In genomic region chr9:90884467-90884866, GRCm38 (mm10) we compare ENCODE assay signal across 31 mouse cellular contexts.
"Had no signal": no experiment of that assay in that cellular context is flagged by ENCODE, and none has a peak within 500 bp of the region (broad histone marks: within the 10 kb centered on the region; RNA-seq: fewer than 3 reads in every experiment).

No protein-coding gene starts in this region.

- H3K9ac ChIP-seq: limb, embryonic 12.5 days; limb, embryonic 13.5 days; limb, embryonic 15.5 days; liver, embryonic 13.5 days; liver, embryonic 14.5 days; liver, embryonic 15.5 days; liver, postnatal 0 days; lung, embryonic 14.5 days; lung, embryonic 15.5 days; midbrain, embryonic 12.5 days; midbrain, embryonic 13.5 days; midbrain, embryonic 15.5 days; neural tube, embryonic 12.5 days had no signal

- H3K36me3 ChIP-seq: limb, embryonic 10.5 days; limb, embryonic 12.5 days; limb, embryonic 13.5 days; limb, embryonic 15.5 days; liver, embryonic 13.5 days; liver, embryonic 15.5 days; lung, embryonic 15.5 days; midbrain, embryonic 10.5 days; midbrain, embryonic 12.5 days; midbrain, embryonic 13.5 days; midbrain, embryonic 15.5 days; neural tube, embryonic 12.5 days had no signal

- DNase-seq: left cerebral cortex, postnatal 4 days; liver; liver, embryonic 13.5 days; liver, postnatal 0 days; lung, adult 18-20 months; lung, adult 2 months; lung, embryonic 14.5 days; lung, postnatal 10 days; lung, postnatal 14 days; lung, postnatal 36 days; lung, postnatal 4 days; midbrain, embryonic 14.5 days had no signal

- H3K4me1 ChIP-seq: limb, embryonic 10.5 days; limb, embryonic 12.5 days; limb, embryonic 13.5 days; limb, embryonic 15.5 days; liver, embryonic 13.5 days; liver, embryonic 15.5 days; lung, embryonic 15.5 days; megakaryocyte, embryonic 14.5 days; midbrain, embryonic 10.5 days; midbrain, embryonic 12.5 days; midbrain, embryonic 13.5 days; midbrain, embryonic 15.5 days; neural tube, embryonic 12.5 days had no signal

- H3K4me3 ChIP-seq: limb, embryonic 10.5 days; limb, embryonic 12.5 days; limb, embryonic 13.5 days; limb, embryonic 15.5 days; liver, embryonic 13.5 days; liver, embryonic 15.5 days; lung, embryonic 15.5 days; megakaryocyte, embryonic 14.5 days; midbrain, embryonic 10.5 days; midbrain, embryonic 12.5 days; midbrain, embryonic 13.5 days; midbrain, embryonic 15.5 days; myocyte; neural tube, embryonic 12.5 days had no signal

- H3K9me3 ChIP-seq: limb, embryonic 10.5 days; limb, embryonic 12.5 days; limb, embryonic 13.5 days; limb, embryonic 15.5 days; liver, embryonic 13.5 days; liver, embryonic 15.5 days; lung, embryonic 15.5 days; midbrain, embryonic 10.5 days; midbrain, embryonic 12.5 days; midbrain, embryonic 13.5 days; midbrain, embryonic 15.5 days; neural tube, embryonic 12.5 days had no signal

- H3K27ac ChIP-seq: limb, embryonic 10.5 days; limb, embryonic 12.5 days; limb, embryonic 13.5 days; limb, embryonic 15.5 days; liver, embryonic 13.5 days; liver, embryonic 14.5 days; liver, embryonic 15.5 days; lung, embryonic 15.5 days; macrophage; midbrain, embryonic 10.5 days; midbrain, embryonic 12.5 days; midbrain, embryonic 13.5 days; midbrain, embryonic 15.5 days; neural tube, embryonic 12.5 days had no signal

- H3K27me3 ChIP-seq: limb, embryonic 12.5 days; limb, embryonic 13.5 days; limb, embryonic 15.5 days; liver, embryonic 13.5 days; liver, embryonic 15.5 days; lung, embryonic 15.5 days; megakaryocyte, embryonic 14.5 days; midbrain, embryonic 12.5 days; midbrain, embryonic 13.5 days; midbrain, embryonic 15.5 days; neural tube, embryonic 12.5 days had no signal

- ATAC-seq: liver, postnatal 0 days; lung, postnatal 0 days; midbrain, embryonic 13.5 days; midbrain, embryonic 15.5 days; midbrain, embryonic 16.5 days had no signal

- H3K4me2 ChIP-seq: limb, embryonic 12.5 days; limb, embryonic 13.5 days; limb, embryonic 15.5 days; liver, embryonic 11.5 days; liver, embryonic 13.5 days; liver, embryonic 15.5 days; lung, embryonic 14.5 days; lung, embryonic 15.5 days; midbrain, embryonic 11.5 days; midbrain, embryonic 12.5 days; midbrain, embryonic 13.5 days; midbrain, embryonic 15.5 days; neural tube, embryonic 12.5 days had no signal
